Mouse (Mus musculus) adrenal gland (tissue): ENCODE data around the gene Trdn.

Experiments used
- intact Hi-C: fragments of 180-260 bp; cut with DNase I; formaldehyde crosslinking; loops from one replicate; pipeline ENCODE4 v1.15.1; 2025

Trdn gene

DNA sequence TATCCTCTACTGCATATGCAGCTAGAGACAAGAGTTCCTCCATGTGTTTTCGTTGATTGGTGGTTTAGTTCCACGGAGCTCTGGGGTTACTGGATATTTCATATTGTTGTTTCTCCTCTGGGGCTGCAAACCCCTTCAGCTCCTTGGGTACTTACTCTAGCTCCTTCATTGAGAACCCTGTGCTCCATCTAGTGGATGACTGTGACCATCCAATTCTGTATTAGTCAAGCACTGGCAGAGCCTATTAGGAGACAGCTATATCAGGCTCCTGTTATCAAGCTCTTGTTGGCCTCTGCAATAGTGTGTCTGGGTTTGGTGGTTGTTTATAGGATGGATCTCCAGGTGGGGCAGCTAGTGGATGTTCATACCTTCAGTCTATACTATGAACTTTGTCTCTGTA lies 290.2 kb downstream of the Trdn start:
- intact Hi-C loops: no loop called here

DNA sequence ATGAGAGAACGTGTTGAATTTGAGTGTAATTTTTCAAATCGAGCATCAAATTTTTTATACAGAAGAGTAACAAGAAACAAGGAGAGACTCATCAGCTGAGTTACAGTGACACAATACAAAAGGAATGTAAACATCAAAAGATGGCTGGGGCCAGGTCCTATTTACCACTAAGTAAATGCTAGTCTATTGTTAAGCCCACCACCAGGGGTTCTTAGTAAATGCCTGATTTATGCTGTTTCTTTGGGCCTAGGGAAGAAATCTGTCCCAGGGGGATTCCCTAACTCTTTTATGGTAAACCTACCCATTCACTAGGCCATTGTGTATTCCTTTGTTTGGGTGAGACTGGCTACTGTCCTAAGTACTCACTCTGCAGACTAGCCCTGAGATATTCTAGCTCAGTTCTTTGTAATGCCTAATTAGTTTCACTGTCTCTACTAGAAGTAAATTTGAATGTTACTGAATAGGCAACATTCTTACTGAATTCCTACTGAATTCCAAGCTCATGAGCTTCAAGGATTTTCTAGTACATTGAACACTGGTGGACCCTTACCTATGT lies 295.2 kb downstream of the Trdn start:
- intact Hi-C loops: no loop called here
